Mouse (Mus musculus) hindbrain, embryonic 11.5 days (tissue): ENCODE results near the gene Rgs6. TPM values are rescaled to one million over a fixed set of nuclear protein-coding genes. Genes with fewer than 3 reads are reported as not detected.
A peak's percentile ranks its signal among the peaks of the same experiment; 100 is the strongest.

Experiments used
- ATAC-seq: fragments of 200-750 bp; cut with Nextera tagmentation; 2 replicates; pipeline ENCODE4 v1.8.0; 2017; ENCODE audit warnings: mild to moderate bottlenecking, moderate TSS enrichment, moderate library complexity; ENCODE audit not compliant: low FRiP score
- DNase-seq: peaks from one replicate; pipeline ENCODE4 v3.0.0-alpha.2; 2015; ENCODE audit warnings: low spot score
- H3K27ac ChIP-seq: fragments of 300-500 bp; sonication (generic); 2 replicates; pipeline ENCODE4 v1.5.1; 2014; ENCODE audit warnings: mild to moderate bottlenecking, low read depth, low read length
- H3K27me3 ChIP-seq: fragments of 300-500 bp; sonication (generic); 2 replicates; pipeline ENCODE4 v1.6.1; 2014; ENCODE audit warnings: mild to moderate bottlenecking, low read length, moderate library complexity, mixed read lengths; ENCODE audit not compliant: control insufficient read depth, insufficient read depth
- H3K36me3 ChIP-seq: fragments of 300-500 bp; sonication (generic); 2 replicates; pipeline ENCODE4 v1.6.1; 2014; ENCODE audit warnings: mild to moderate bottlenecking, low read length, moderate library complexity, mixed read lengths; ENCODE audit not compliant: control insufficient read depth, insufficient read depth
- H3K4me1 ChIP-seq: fragments of 300-500 bp; sonication (generic); replicated peaks from 2 replicates; pipeline ENCODE4 v1.6.1; 2014; ENCODE audit warnings: low read length, mixed read lengths; ENCODE audit not compliant: control insufficient read depth, insufficient read depth
- H3K4me2 ChIP-seq: fragments of 300-500 bp; sonication (generic); replicated peaks from 2 replicates; pipeline ENCODE4 v1.6.1; 2014; ENCODE audit warnings: mild to moderate bottlenecking, low read depth, low read length
- H3K4me3 ChIP-seq: fragments of 300-500 bp; sonication (generic); 2 replicates; pipeline ENCODE4 v1.5.1; 2014; ENCODE audit warnings: low read depth, low read length
- H3K9ac ChIP-seq: fragments of 300-500 bp; sonication (generic); 2 replicates; pipeline ENCODE4 v1.6.1; 2014; ENCODE audit warnings: low read depth, low read length
- H3K9me3 ChIP-seq: fragments of 300-500 bp; sonication (generic); 2 replicates; pipeline ENCODE4 v1.6.1; 2016; ENCODE audit warnings: low read length; ENCODE audit not compliant: control insufficient read depth
- WGBS: fragments of 180-500 bp; shearing (Covaris S2); extraction: QIAGEN DNeasy Blood & Tissue Kit; methylation state at CpG from one replicate; pipeline ENCODE4 v1.1.7; 2014; 5-methylcytosine and 5-hydroxymethylcytosine counted together
- polyA plus RNA-seq: library from polyadenylated mRNA; unstranded; fragments of >200 nt; fragmentation: Nextera tagmentation; extraction: Ambion mirVana; gene quantifications from 2 replicates; pipeline ENCODE4 v1.2.1, GENCODE M21; 2014

Rgs6 gene
- polyA plus RNA-seq, 1 experiment from 2014 or later, result 0.22 TPM

DNA sequence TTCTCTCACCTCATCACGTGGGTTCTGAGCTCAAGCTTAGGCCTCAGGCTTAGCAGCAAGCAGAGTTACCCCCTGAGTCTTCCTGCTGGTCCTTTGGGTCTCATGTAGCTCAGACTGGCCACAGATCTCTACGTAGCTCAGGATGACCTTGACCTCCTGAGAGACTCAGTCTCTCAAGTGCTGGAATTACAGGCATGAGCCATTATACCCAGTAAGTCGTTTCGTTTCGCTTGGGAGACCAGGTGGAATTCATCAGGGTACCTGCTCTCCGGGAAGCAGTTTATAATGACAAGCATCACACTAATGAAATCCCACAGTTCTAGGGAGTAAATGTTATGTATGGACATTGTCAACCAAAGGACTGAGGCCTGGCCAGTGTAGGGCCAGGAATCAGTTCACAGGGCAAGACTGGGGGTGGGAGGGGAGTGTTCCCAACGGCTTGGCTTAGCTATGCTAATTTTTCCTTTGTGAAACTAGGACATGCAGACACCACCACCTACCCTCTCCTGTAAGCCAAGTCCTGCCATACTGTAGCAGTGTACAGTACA lies 670 bp upstream of the Rgs6 start:
- WGBS, result 52% methylated on average over 7 of the region's 7 CpGs
- DNase-seq, result no peak
- H3K4me2 ChIP-seq, result no peak overlapping the region
- H3K27me3 ChIP-seq, result no peaks in the 10 kb centered on the region
- no peaks in the 10 kb centered on the region; the same call in 1 of the 2 replicates for H3K4me1 ChIP-seq
- no peak overlapping the region for H3K9ac ChIP-seq
- H3K9me3 ChIP-seq, result no peaks in the 10 kb centered on the region
- H3K4me3 ChIP-seq, result no peak overlapping the region
- no peaks in the 10 kb centered on the region for H3K36me3 ChIP-seq
- no peak overlapping the region for H3K27ac ChIP-seq
- no peak for ATAC-seq

DNA sequence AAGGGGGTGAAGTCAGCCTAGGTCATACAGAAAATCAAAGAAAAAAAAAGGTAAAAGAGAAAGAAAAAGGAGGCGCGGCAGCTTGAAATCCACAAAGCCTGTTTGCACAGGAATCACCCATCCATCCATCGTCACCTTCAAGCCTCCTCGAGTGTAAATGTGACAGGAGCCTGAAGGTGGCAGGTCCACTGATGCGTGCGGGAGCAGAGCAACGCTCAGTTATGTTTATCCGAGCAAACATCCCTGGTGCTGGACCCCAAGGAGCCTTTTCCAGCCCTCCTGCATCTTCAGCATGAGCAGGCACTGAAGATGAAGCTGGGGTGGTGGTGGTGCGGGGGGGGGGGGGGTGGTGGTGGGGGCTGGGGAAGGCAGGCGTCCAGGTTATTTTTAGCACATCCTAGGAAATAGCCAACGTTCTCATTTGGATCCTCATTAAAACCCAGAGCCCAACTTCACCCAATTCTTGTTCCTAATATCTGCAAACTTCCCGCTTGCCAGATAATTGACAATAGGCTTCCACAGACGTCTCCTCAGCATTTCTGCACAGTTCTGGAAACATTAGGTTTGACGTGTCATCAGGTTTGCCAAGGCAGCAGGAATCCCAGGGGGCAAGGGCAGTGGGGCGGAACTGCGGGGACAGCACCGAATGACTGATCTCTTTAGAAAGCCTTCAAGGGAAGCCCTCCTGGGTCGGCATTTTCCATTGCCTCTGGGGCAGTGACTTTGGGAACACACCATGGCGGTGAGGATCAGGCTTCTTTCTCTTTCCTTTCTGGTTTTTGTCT lies 946 bp downstream of the Rgs6 start:
- Histone ChIP-seq H3K4me1 (no peaks in the 10 kb centered on the region; the same call in 1 of the 2 replicates), H3K27ac (no peak overlapping the region), H3K4me3 (no peak overlapping the region), H3K9me3 (no peaks in the 10 kb centered on the region), H3K27me3 (no peaks in the 10 kb centered on the region), H3K36me3 (no peaks in the 10 kb centered on the region), H3K9ac (no peak overlapping the region), H3K4me2 (no peak overlapping the region)
- 28% methylated on average over 16 of the region's 19 CpGs for WGBS
- no peak for ATAC-seq
- peak; percentile 28 for DNase-seq

DNA sequence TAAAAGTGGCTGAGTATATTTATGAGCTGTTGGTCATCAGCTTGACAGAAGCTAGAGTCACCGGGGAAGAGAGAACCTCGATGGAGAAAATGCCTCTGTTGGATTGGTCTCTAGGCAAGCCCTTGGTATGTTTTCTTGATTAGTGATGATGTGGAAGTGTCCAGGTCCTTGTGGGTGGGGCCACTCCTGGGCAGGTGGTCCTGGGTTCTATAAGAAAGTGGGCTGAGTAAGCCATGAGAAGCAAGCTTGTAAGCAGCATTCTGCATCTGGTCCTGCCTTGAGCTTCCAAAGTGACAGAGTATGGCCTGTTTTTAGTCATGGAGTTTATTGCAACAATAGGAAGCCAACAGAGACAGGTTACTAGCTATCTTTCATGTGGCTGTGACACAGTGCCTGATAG lies 10.9 kb downstream of the Rgs6 start:
- no peak overlapping the region for H3K4me3 ChIP-seq
- no peaks in the 10 kb centered on the region for H3K27me3 ChIP-seq
- H3K4me1 ChIP-seq, result no peaks in the 10 kb centered on the region
- no peak overlapping the region for H3K9ac ChIP-seq
- H3K36me3 ChIP-seq, result no peaks in the 10 kb centered on the region
- no peak overlapping the region for H3K27ac ChIP-seq
- 96% methylated on average over 2 of the region's 2 CpGs for WGBS
- no peak for ATAC-seq
- H3K4me2 ChIP-seq, result no peak overlapping the region
- DNase-seq, result no peak
- H3K9me3 ChIP-seq, result no peaks in the 10 kb centered on the region

DNA sequence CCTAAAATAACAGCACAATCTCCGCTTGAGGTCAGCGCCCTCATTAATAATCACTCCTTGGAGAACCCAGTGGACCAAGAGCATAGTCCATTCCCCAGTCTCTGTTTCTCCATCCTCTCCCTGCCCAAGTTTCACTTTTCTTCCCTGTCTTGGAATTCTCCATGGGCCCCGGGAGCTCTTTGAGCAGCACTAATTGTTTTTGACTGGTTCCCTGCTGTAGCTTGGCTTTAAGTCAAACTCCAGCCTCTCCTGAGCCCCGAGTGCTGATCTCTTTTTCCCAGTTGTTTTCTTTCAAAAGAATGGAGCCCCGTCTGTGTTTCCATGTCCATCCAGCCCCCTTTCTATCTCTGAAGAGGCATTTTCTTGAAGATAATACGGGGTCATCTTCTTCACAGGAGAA lies 12.3 kb downstream of the Rgs6 start:
- no peaks in the 10 kb centered on the region for H3K27me3 ChIP-seq
- H3K9me3 ChIP-seq, result no peaks in the 10 kb centered on the region
- no peaks in the 10 kb centered on the region for H3K36me3 ChIP-seq
- no peak overlapping the region for H3K9ac ChIP-seq
- no peak overlapping the region for H3K4me2 ChIP-seq
- H3K4me3 ChIP-seq, result no peak overlapping the region
- DNase-seq, result no peak
- no peak overlapping the region for H3K27ac ChIP-seq
- no peaks in the 10 kb centered on the region for H3K4me1 ChIP-seq
- 41% methylated on average over 6 of the region's 6 CpGs for WGBS
- no peak for ATAC-seq

DNA sequence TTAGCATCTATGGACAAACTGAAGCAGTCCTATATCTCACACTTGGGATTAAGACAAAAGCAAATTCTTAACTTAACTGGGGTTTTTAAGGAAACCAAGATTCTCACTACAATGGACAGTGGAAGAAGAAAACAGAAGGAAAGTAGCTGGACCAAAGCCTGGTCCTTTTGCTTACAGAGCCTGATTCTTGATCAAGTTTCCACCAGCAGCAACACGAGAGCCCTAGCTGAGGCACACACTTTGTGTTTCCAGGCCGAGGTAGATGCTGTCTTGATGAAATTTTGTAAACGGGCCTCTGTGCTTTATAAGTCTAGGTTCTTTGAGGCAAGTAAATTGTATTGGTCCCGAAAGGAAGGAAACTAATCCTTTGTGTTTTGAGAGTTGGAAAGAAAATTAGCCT lies 14.7 kb downstream of the Rgs6 start:
- H3K36me3 ChIP-seq, result no peaks in the 10 kb centered on the region
- ATAC-seq, result no peak
- H3K9ac ChIP-seq, result no peak overlapping the region
- no peak overlapping the region for H3K27ac ChIP-seq
- DNase-seq, result no peak
- no peaks in the 10 kb centered on the region for H3K27me3 ChIP-seq
- WGBS, result 85% methylated on average over 4 of the region's 4 CpGs
- no peak overlapping the region for H3K4me3 ChIP-seq
- no peaks in the 10 kb centered on the region for H3K9me3 ChIP-seq
- H3K4me1 ChIP-seq, result no peaks in the 10 kb centered on the region
- no peak overlapping the region for H3K4me2 ChIP-seq

GRCm38 (mm10) chr12:82603308-82603707 lies 15.2 kb downstream of the Rgs6 start:
- Histone ChIP-seq H3K4me2 (no peak overlapping the region), H3K4me3 (no peak overlapping the region), H3K27me3 (no peaks in the 10 kb centered on the region), H3K27ac (no peak overlapping the region), H3K36me3 (no peaks in the 10 kb centered on the region), H3K4me1 (no peaks in the 10 kb centered on the region), H3K9me3 (no peaks in the 10 kb centered on the region), H3K9ac (no peak overlapping the region)
- 53% methylated on average over 1 of the region's 1 CpGs for WGBS
- ATAC-seq, result no peak
- DNase-seq, result no peak

- Histone ChIP-seq H3K27ac (no peak overlapping the region), H3K4me1 (no peaks in the 10 kb centered on the region), H3K4me3 (no peak overlapping the region), H3K27me3 (no peaks in the 10 kb centered on the region), H3K9me3 (no peaks in the 10 kb centered on the region), H3K36me3 (no peaks in the 10 kb centered on the region), H3K9ac (no peak overlapping the region), H3K4me2 (no peak overlapping the region)
- DNase-seq (no peak), ATAC-seq (no peak)
- WGBS, result 76% methylated on average over 4 of the region's 4 CpGs
Observed at GRCm38 (mm10) chr12:82603979-82604378, 15.9 kb downstream of the Rgs6 start.

DNA sequence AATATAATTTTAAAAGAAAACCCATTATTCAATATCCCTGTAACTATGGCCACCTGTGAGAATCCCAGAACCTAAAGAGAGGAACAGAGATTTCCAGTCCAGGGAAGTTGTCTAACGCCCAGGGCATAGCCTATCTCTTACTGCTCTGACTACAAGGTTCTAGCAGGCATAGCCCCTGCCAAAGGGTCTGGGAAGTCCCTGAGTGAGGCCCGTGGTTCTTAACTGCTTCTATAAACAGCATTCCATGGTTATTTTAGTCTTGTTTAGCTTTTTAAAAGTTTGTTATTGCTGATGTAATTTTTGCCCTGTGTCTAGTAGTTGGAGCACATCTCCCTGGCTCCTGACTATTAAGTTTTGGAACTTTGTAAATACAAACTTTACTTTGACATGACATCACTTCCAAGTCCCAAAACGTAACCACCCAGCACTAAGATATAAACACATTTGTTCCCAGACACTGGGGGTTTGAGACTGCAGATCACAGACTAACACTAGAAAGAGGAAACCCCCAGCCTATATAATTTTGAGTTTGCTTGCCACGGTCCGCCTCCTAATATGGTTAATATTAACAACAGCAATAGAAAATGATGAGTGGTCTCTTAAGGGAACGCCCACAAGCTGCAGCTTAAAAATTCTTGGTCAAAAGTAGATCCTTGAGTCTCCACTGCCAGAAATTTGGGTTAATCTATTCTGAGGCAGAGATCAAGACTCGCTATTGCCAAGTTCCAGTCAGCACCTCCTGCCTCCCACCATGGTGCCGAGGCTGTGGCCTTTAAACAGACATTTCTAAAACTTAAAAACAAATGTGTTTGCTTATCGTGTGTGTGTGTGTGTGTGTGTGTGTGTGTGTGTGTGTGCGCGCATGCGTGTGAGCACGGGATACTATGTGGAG lies 24.9 kb downstream of the Rgs6 start:
- ATAC-seq (no peak), DNase-seq (no peak)
- no peaks in the 10 kb centered on the region for H3K36me3 ChIP-seq
- H3K9me3 ChIP-seq, result no peaks in the 10 kb centered on the region
- H3K9ac ChIP-seq, result no peak overlapping the region
- H3K4me2 ChIP-seq, result no peak overlapping the region
- peaks cover 3% of the 10 kb centered on the region; the same call in 1 of the 2 replicates for H3K4me1 ChIP-seq
- H3K4me3 ChIP-seq, result no peak overlapping the region
- H3K27ac ChIP-seq, result no peak overlapping the region
- 86% methylated on average over 13 of the region's 13 CpGs for WGBS
- H3K27me3 ChIP-seq, result peaks cover 18% of the 10 kb centered on the region
